Mouse (Mus musculus) testis, postnatal 10 days (tissue): ENCODE measurements around the gene Tsc2.

ENCODE experiments used
- DNase-seq: peaks from one replicate; pipeline ENCODE4 v3.0.0; 2021; ENCODE audit warnings: low spot score

Tsc2 gene

DNA sequence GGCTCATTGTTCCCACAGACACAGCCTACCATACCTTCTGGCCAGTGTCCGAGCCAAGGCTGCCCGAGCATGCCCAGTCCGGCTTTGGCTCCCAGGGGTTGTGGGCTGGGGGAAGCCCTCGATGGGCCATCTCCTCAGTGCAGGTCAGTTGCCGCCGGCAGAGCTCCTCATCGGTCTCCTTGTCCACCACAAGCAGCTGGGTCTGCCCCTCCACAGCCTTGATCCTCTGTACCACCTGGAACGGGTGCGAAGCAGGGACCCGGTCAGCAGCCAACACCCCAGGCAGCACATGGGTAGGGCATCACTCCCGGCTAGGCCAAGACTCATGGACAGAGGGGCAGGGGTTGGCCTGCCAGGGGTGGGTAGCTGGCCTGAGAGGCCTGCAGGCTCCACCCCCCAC lies 15.1 kb upstream of the Tsc2 start:
- no peak for DNase-seq

DNA sequence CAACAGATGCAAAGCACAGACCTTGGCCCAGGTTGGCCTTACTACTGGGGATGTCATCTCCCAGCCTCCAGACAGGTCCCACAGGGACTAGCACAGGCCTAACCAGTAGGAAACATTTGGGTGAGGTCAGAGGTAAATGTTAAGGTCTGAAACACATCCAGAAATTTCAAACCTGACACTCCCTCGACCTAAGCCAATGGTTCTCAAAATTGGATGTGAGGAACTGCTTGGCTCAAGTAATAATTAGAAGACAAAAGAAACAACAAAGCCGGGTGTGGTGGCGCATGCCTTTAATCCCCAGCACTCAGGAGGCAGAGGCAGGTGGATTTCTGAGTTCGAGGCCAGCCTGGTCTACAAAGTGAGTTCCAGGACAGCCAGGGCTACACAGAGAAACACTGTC lies 14.0 kb upstream of the Tsc2 start:
- DNase-seq: no peak

DNA sequence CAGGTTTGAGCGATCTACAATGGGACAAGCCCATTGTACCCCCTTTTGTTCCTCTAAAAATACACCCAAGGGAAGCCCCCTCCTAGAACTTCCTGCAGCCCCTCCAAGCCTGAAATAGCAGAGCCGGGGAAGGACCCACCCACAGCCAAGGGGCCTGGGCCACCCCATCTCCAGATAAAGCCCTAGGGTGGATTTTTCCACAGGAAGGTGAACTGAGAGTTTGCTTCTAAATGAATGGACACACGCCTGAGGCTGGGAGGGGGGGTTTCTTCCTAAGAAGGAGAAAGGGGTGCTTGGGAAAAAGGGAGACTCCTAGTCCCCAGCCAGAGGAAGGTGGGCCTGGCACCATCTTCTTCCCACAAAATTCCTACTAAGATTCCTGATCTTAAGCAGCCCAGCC lies 13.5 kb upstream of the Tsc2 start:
- DNase-seq: no peak

DNA sequence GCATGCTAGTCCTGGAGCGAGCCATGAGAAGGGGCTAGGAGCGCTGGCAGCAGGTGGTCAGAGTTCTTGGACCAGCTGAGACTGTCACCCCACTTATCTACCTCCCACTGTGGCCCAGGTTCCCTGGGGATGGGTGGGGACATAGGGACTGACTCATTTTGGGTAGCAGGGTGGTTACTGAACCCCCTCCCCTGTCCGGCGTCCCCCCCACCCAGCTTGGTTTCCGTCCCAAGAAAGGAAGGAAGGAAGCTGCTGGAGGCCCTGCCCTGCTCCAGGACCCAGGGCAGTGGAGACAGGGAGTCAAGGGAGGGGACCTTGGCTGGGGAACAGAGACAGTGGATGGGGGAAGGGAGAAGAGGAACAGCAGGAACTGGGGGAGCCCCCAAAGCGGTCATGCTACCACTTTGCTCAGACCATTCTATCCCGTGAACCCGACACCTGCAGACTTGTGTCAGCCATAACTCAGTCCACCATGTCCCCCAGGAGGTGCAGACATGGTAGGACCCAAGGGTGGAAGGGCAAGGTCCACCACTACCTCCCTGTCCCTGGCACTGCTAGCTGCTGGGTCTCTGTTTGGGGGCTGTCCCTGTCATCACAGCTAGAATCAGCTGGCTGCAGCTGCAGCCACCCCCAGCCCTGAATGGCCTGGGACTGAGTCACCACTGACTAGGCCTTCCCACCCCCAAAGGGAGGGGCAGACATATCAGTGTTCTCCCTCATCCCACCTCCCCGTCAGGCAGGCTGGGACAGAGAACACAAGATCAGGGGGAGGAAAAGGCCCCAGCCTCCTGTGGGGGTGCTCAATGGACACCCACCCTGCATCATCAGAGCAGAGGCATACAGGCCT lies 12.7 kb upstream of the Tsc2 start:
- DNase-seq: no peak

DNA sequence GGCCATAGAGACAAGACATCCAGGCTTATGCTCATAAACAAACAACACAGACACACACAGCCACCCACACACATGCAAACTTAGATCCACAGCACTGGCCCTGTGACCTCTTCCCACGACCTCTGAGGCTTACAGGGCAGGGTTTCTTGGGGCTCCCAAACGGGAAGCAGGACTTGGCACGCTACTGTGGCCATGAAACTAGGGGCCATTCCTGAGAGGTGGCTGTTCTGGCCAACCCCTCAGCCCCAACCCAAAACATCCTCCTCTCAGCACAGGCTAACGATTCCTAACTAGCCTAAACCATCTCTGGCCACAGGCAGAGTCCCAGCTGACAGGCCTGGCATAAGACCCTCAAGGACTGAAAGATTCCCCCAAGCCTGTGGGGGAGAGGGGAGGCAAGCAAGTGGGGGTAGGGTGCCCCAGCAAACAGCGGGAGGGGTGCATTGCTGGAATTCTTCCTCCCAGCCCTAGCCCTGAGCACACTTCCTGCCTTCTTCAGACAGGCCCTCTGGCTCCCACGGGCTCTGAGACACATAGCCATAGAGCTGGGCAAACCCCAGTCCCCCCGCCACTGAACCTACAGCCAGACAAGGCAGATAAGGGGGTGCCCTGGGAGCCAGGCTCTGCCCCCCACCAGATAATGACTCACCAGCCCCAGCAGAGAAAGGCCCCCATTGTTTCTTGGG lies 11.7 kb upstream of the Tsc2 start:
- DNase-seq: no peak

DNA sequence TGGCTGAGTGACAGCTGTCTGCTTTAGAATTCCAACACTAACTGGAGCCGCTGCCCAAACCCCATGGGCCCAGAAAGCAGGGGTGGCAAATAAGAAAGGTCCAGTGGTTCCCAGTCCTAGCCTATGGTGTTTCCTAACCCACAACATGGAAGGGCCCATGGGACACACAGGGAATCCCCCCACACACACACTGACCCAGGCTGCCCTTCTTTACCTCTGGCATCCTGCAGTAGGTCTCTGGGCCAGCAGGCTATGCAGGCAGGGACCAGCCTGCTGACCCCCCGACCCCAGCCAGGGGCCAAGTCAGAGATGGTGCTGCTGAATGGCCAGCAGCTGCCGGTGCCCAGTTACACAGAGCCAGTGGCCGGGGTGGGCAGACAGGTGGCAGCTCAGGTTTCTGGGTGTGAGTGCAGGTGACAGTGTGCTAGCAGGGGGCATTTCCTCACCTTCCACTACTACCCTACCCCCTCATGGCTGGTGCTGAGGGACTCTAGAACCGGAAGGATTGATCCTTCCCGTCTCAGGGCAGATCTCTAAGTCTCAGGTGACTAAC lies 10.4 kb upstream of the Tsc2 start:
- DNase-seq: no peak

DNA sequence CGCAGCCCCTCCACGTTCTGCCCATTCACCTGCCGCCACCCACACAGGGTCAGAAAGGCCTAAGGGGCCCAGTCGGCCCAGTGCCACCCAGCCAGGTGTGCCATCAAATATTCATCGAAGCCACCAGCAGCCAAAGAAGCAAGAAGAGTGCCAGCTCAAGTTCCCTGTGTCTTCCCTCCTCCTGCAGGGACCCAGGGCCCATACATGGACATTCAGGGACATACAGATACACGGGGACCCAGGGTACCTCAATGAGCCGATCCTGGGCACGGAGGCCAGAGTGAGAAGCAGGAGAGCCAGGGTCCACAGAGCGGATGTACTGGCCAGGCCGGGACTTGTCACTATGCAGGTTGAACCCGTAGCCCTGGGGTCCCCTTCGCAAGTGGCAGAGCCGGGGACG lies 9.5 kb upstream of the Tsc2 start:
- DNase-seq: no peak

DNA sequence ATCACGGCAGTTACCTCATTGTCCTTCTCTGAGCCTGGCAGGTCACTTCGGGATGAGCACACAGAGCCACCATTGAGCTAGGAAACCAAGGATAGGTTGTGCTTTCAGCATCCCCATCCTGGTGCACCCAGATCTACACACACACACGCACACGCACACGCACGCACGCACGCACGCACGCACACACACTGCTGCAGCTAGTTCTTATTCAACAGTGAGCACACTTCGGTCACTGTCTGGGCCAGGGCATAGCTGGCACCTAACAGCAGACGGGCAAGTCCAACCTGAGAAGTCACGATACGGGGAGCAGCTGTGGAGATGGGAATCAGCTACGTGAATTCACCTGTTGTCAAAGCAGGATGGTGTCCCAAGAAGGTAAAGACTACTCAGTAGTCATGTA lies 8.2 kb upstream of the Tsc2 start:
- no peak for DNase-seq

DNA sequence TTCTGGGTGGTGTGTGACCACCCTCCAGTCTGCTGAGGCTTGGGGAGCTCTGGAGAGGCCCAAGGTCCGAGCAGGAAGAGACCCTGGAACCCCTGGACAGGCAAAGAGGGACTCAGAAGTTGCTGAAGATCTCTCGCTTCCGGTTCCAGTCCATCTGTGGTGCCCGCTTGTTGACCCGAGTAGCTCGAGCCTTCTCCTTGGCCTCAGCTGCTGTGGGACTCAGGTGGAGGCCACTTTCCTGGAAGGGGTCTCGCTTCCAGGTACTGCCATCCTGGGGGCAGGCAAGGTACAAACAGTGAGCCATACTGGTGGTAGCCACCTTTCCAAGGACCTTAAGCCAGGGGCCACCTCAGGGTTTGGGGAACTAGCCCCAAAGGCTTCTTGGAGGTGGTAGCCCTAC lies 7.7 kb upstream of the Tsc2 start:
- no peak for DNase-seq

DNA sequence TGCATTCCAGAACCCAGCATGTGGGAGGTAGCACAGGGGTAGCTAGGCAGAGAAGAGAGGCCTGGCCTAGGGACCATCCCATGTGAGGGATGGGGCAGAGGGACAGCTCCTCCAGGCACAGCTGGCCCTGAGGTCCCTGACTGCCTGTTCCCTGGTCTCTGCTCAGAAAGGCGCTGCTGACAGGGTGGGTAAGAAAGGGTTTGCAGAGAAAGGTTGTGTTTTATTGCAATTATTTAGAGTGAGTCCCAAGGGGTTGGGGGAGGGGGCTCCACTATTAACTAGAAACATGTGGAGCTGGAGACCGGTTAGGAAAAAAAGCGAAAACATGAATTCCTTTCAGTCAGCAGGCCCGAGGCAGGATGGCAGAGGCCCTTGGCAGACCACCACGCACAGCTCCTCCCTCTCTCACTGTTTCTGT lies 7.2 kb upstream of the Tsc2 start:
- no peak for DNase-seq

DNA sequence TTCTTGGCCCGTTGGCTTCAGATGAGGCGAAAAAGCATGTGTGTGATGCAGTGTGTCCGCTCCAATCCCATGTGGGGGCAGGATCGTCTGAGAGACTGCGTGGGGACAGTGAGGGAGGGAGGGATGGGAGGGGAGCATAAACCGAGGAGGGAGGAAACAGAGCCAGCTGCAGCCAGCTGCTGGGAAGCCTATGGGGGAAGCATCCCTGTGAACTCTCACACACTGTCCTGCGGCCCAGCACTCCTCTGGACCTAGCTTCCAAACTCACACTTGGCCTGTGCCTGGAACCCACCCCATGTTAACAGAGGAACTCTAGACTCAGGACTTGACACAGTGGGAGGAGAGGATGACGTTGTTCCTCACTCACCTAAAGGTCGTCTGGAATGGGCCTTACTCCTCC lies 6.4 kb upstream of the Tsc2 start:
- DNase-seq: peak; percentile 84

DNA sequence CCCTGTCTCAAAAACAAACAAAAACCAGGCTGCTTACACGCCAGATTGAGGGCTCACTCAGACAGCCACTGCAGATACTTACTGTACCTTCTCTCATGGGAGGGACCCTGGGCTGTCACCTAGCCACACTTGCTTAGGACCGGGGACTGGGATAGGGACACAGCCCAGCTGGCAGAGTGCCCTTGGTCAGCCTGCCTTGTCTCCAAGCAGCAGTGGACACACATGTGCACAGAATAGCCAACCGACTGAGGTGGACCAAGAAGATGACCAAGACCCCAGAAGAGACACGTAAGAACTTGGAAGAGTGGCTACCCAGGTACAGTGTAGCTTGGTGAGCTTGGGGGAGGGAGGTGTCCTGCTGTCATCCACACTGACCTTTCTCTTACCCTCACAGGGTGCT lies 5.8 kb upstream of the Tsc2 start:
- DNase-seq: peak; percentile 61

DNA sequence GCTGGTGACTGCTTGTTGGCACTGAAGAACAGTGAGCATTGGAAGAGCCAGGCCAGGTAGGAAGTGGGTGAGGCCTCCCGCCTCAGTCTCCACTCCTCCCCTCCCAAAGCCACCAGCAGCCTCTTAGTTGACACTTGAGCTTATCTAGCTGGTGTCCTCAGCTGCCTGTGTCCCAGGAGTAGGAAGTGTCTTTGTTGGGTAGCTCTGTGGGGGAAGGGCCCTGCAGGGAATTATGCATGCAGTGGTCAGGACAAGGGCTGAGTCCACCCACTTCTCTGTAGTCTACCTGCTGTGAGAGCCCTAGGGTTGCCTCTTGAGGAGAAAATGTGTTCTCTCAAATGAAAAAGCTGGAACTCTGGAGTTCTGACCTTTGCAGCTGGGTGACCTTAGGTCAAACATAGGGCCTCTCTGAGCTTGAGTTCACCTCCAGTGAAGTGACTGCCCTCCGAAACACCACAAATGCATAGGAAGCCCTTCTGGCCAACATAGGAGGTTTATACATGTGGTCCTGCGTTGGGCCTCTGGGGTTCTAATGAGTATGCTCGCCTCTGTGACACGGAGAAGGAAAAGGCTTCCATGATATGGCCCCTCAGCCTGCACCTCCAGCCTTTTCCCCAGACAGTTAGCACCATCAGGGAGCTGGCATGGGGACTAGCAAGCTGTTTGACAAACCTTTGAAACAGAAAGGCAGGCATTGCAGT lies 4.5 kb upstream of the Tsc2 start:
- no peak for DNase-seq

DNA sequence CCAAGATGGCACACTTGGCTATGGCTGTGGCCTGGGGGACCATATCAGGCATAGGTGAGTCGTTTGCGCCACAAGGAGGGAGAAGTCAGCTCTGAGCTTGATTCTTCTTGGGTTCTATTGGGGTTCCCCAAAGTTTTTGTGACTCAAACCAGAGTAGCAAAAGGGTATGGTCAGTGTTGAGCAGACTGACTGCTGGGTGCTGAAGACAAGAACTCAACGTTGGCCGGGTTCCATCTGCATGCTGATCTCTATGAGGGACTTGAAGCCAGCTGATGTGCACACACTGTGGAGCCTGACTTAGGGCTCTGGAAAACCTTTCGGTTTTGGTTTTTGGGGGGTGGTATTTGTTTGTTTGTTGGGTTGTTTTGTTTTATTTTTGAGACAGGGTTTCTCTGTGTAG lies 3.3 kb upstream of the Tsc2 start:
- no peak for DNase-seq

DNA sequence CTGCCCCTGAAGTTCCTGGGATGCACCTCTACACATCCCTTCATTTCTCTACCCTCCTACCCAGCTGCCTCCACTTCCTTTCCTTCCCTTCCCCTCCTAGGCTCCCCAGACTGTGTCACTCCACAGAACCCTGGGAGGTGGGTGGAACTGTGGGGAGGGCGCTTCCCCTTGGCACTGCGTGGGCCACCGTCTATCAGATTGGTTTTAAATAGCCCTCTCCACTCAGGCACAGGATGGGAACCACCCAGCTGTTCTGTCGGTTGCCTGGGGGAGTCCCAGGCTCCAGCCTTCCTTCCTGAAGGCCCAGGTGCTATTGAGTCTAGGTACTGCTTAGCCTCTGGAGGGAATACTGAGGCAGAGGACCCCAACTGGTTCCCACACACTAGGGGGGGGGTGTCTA lies 2.6 kb upstream of the Tsc2 start:
- DNase-seq: no peak

DNA sequence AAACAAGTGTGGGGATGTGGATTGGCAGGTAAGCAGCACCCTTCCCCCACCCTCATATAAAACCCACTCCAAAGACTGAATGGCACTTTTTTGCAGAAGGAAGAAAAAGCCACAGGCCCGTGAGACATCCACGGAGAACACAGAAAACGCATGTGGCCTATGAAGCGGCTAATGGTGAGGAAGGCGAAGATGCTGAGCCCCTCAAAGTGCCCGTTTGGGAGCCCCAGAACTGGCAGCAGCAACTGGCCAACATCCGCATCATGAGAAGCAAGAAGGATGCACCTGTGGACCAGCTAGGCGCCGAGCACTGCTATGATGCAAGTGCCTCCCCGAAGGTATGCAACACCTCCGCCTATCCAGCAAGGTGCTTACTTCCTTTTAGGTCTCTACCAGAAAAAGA lies 1.4 kb upstream of the Tsc2 start:
- DNase-seq: no peak

DNA sequence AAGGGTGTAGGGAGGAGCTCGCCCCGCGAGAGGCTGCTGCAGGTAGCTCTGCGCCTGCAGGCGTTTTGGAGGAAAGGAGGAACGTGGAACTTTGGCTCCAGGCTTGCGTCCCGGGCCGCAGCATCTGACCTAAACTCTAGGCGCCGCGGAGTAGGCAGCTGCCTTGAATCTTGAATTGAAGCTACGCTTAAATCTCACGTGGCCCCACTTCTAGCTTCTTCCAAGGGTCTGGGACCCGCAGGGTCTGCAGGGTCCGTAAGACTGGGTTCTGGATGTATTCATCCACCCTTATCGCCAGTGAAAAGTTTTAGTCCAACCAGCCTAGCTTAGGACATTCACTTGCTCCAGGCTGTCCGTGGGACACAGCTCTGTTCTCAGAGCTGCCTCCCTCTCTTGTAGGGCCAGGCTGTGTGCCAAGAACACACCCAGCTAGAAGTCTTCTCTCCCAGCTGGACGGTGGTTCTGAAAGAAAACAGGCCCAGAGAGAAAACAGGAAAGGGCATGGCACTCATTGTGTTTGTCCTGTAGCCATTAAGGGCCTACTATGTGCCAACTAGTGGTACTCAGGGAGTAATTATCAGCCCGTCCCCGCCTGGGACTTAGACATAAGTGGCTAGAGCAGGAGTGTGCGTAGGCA lies 501 bp upstream of the Tsc2 start:
- DNase-seq: peak; percentile 85

DNA sequence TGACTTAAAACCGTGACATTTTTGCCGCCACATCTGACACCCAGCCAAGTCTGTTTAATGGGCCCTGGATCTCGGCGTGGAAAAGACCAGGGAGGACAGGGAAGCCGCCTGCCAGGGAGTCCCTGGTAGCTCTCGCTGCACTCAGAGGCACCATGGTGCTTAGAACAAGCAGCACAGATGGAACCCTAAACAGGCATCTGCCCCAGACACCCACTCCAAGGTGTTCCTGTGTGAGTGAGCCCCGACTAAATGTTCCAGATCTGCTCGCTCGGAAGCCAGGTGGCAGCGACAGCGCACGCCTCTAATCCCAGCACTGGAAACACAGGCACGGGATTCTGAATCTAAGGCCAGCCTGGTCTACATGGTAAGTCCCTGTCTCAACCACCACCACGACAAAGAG lies 2.4 kb downstream of the Tsc2 start:
- DNase-seq: no peak

DNA sequence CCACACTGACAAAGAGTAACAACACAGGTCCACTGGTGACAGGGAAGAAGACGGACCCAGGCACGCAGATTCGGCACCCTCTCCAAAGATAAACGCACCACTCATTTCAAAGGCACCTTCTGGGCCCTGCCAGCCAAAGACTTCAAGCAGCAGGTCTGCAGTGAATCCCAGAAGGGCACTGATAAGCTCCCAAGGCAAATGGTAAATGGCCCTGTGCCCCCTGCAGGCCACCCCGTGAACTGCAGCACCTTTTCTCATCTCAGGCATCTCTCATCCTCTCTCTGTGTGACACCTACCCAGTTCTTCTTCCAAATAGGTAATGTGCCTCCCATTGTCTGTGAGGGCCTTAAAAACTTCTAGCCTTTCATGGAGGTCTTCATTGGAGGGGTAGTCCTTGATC lies 3.8 kb downstream of the Tsc2 start:
- peak; percentile 85 for DNase-seq

DNA sequence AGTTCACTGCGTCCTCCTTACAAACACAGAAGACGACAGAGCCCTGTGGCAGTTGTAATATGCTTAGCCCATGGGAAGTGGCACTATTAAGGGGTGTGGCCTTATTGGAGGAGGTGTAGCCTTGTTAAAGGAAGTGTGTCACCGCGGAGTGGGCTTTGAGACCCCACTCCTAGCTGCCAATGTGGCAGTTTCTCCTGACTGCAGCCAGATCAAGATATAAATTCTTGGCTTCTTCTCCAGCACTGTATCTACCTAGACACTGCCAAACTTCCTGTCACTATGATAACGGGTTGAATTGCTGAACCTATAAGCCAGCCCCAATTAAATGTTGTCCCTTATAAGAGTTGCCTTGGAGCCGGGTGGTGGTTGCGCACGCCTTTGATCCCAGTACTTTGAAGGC lies 7.0 kb downstream of the Tsc2 start:
- no peak for DNase-seq

DNA sequence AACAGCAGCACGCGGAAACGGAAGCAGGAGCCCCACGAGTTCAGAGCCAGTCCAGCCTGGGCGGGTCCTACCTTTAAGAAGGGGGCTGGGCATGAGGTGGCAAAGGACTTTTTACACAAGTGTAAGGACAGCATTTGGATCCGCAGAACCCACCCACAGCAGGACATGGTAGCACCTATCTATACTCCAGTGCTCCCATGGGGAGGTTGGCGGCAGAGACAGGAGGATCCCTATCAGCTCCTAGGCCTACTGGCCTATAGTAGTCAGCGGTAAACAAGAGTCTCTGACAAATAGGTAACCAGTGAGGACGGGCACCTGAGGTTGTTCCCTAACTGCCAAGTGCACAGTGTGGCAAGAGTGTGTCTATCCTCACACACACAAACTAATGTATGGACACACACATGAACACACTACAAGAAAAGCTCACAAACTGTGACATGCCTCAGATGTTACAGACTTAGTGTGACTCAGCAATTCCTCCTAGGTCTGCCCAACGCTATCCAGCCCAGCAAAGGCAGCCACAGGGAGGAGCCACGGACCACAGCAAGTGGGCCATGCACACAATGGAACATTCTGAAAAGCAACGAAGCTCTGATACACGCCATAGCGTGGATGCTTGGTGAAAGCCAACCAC lies 14.8 kb downstream of the Tsc2 start:
- no peak for DNase-seq

DNA sequence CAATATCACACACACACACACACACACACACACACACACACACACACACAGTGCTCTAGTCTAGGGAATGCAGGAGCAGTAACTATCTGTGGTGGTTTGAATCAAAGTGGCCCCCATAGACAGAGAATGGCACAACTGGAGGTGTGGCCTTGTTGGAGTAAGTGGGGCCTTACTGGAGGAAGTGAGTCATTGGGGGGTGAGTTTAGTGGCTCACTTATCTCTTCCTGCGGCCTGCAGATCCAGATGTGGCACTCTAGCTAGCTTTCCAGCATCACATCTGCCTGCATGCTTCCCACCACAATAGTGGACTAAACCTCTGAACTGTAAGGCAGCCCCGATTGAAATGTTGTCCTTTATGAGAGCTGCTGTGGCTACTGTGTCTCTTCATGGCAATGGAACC lies 21.7 kb downstream of the Tsc2 start:
- no peak for DNase-seq
